Mouse (Mus musculus): ENCODE measurements at regions not wholly inside any gene's neighbourhood (a gene's known extent, or its start where the extent isn't known, plus 50 kb on each side); places are given as distances from the start of the nearest gene placed in this dataset.
A peak's percentile ranks its signal among the peaks of the same experiment; 100 is the strongest.

- Histone ChIP-seq H3K36me3 (ENCODE audit: control insufficient read depth, insufficient read depth, low read length) (no peaks in the 10 kb centered on the region), H3K9ac (ENCODE audit: low read depth, low read length) (no peak overlapping the region), H3K27ac (ENCODE audit: low read length) (no peak overlapping the region), H3K27me3 (replicated peaks; ENCODE audit: control insufficient read depth, insufficient read depth, low read length) (no peaks in the 10 kb centered on the region), H3K4me1 (ENCODE audit: control insufficient read depth, insufficient read depth, low read length) (no peaks in the 10 kb centered on the region), H3K4me2 (ENCODE audit: low read depth, low read length) (no peak overlapping the region), H3K4me3 (ENCODE audit: low read length) (no peak overlapping the region), H3K9me3 (ENCODE audit: control insufficient read depth, low read length) (no peaks in the 10 kb centered on the region)
- WGBS = 84% methylated on average over 3 of the region's 3 CpGs
- no peak for ATAC-seq
These were observed 240.9 kb downstream of the Arl4a start for GRCm38 (mm10) chr12:39796939-39797338.

GRCm38 (mm10) chr12:39785026-39785425, 252.8 kb downstream of the Arl4a start:
- peak; percentile 77 for ATAC-seq
- H3K27me3 ChIP-seq (replicated peaks; ENCODE audit: control insufficient read depth, insufficient read depth, low read length) = no peaks in the 10 kb centered on the region
- WGBS = 60% methylated on average over 3 of the region's 3 CpGs
- H3K4me2 ChIP-seq (ENCODE audit: low read depth, low read length) = no peak overlapping the region
- no peaks in the 10 kb centered on the region for H3K36me3 ChIP-seq (ENCODE audit: control insufficient read depth, insufficient read depth, low read length)
- no peak overlapping the region for H3K4me3 ChIP-seq (ENCODE audit: low read length)
- no peak overlapping the region for H3K27ac ChIP-seq (ENCODE audit: low read length)
- no peak overlapping the region for H3K9ac ChIP-seq (ENCODE audit: low read depth, low read length)
- 0 out of 2 replicates have a peak, but pooled peaks cover 6% of the 10 kb centered on the region for H3K4me1 ChIP-seq (ENCODE audit: control insufficient read depth, insufficient read depth, low read length)
- no peaks in the 10 kb centered on the region for H3K9me3 ChIP-seq (ENCODE audit: control insufficient read depth, low read length)

- Histone ChIP-seq H3K4me3 (ENCODE audit: low read length) (no peak overlapping the region), H3K9ac (ENCODE audit: low read depth, low read length) (no peak overlapping the region), H3K27ac (ENCODE audit: low read length) (no peak overlapping the region), H3K9me3 (ENCODE audit: control insufficient read depth, low read length) (no peaks in the 10 kb centered on the region), H3K4me1 (ENCODE audit: control insufficient read depth, insufficient read depth, low read length) (0 out of 2 replicates have a peak, but pooled peaks cover 6% of the 10 kb centered on the region), H3K4me2 (ENCODE audit: low read depth, low read length) (no peak overlapping the region), H3K36me3 (ENCODE audit: control insufficient read depth, insufficient read depth, low read length) (no peaks in the 10 kb centered on the region), H3K27me3 (replicated peaks; ENCODE audit: control insufficient read depth, insufficient read depth, low read length) (no peaks in the 10 kb centered on the region)
- ATAC-seq = no peak
- 77% methylated on average over 3 of the region's 3 CpGs for WGBS
These were observed 253.3 kb downstream of the Arl4a start for GRCm38 (mm10) chr12:39784532-39784931.

GRCm38 (mm10) chr12:39776173-39776572, 261.7 kb downstream of the Arl4a start:
- 64% methylated on average over 3 of the region's 3 CpGs for WGBS

GRCm38 (mm10) chr12:39766988-39767387, 270.8 kb downstream of the Arl4a start:
- no peaks in the 10 kb centered on the region for H3K27me3 ChIP-seq (replicated peaks; ENCODE audit: control insufficient read depth, insufficient read depth, low read length)
- no peak overlapping the region for H3K27ac ChIP-seq (ENCODE audit: low read length)
- H3K9ac ChIP-seq (ENCODE audit: low read depth, low read length) = no peak overlapping the region
- ATAC-seq = no peak
- WGBS = 83% methylated on average over 11 of the region's 11 CpGs
- no peaks in the 10 kb centered on the region; the same call in 1 of the 2 replicates for H3K4me1 ChIP-seq (ENCODE audit: control insufficient read depth, insufficient read depth, low read length)
- no peak overlapping the region for H3K4me2 ChIP-seq (ENCODE audit: low read depth, low read length)
- H3K4me3 ChIP-seq (ENCODE audit: low read length) = no peak overlapping the region
- no peaks in the 10 kb centered on the region for H3K9me3 ChIP-seq (ENCODE audit: control insufficient read depth, low read length)
- H3K36me3 ChIP-seq (ENCODE audit: control insufficient read depth, insufficient read depth, low read length) = no peaks in the 10 kb centered on the region

More at GRCm38 (mm10) chr12:39776173-39776572, 261.7 kb downstream of the Arl4a start:
- H3K27ac ChIP-seq (ENCODE audit: low read length) = no peak overlapping the region
- H3K4me2 ChIP-seq (ENCODE audit: low read depth, low read length) = no peak overlapping the region
- H3K4me3 ChIP-seq (ENCODE audit: low read length) = no peak overlapping the region
- peak; percentile 94 for ATAC-seq
- H3K9ac ChIP-seq (ENCODE audit: low read depth, low read length) = no peak overlapping the region
- H3K9me3 ChIP-seq (ENCODE audit: control insufficient read depth, low read length) = no peaks in the 10 kb centered on the region
- H3K4me1 ChIP-seq (ENCODE audit: control insufficient read depth, insufficient read depth, low read length) = no peaks in the 10 kb centered on the region
- no peaks in the 10 kb centered on the region for H3K27me3 ChIP-seq (replicated peaks; ENCODE audit: control insufficient read depth, insufficient read depth, low read length)
- H3K36me3 ChIP-seq (ENCODE audit: control insufficient read depth, insufficient read depth, low read length) = no peaks in the 10 kb centered on the region

GRCm38 (mm10) chr12:39763529-39763928, 274.3 kb downstream of the Arl4a start:
- ATAC-seq = peak; percentile 68
- no peak overlapping the region for H3K27ac ChIP-seq (ENCODE audit: low read length)

GRCm38 (mm10) chr12:39761946-39762345, 275.9 kb downstream of the Arl4a start:
- Histone ChIP-seq H3K9me3 (ENCODE audit: control insufficient read depth, low read length) (no peaks in the 10 kb centered on the region), H3K36me3 (ENCODE audit: control insufficient read depth, insufficient read depth, low read length) (no peaks in the 10 kb centered on the region), H3K4me3 (ENCODE audit: low read length) (no peak overlapping the region), H3K4me1 (ENCODE audit: control insufficient read depth, insufficient read depth, low read length) (no peaks in the 10 kb centered on the region; the same call in 1 of the 2 replicates), H3K27ac (ENCODE audit: low read length) (no peak overlapping the region), H3K9ac (ENCODE audit: low read depth, low read length) (no peak overlapping the region), H3K27me3 (replicated peaks; ENCODE audit: control insufficient read depth, insufficient read depth, low read length) (no peaks in the 10 kb centered on the region), H3K4me2 (ENCODE audit: low read depth, low read length) (no peak overlapping the region)
- 50% methylated on average over 5 of the region's 5 CpGs for WGBS
- no peak for ATAC-seq

More at GRCm38 (mm10) chr12:39763529-39763928, 274.3 kb downstream of the Arl4a start:
- 76% methylated on average over 3 of the region's 3 CpGs for WGBS
- no peaks in the 10 kb centered on the region for H3K9me3 ChIP-seq (ENCODE audit: control insufficient read depth, low read length)
- H3K36me3 ChIP-seq (ENCODE audit: control insufficient read depth, insufficient read depth, low read length) = no peaks in the 10 kb centered on the region
- H3K4me3 ChIP-seq (ENCODE audit: low read length) = no peak overlapping the region
- H3K4me2 ChIP-seq (ENCODE audit: low read depth, low read length) = no peak overlapping the region
- no peaks in the 10 kb centered on the region; the same call in 1 of the 2 replicates for H3K4me1 ChIP-seq (ENCODE audit: control insufficient read depth, insufficient read depth, low read length)
- no peak overlapping the region for H3K9ac ChIP-seq (ENCODE audit: low read depth, low read length)
- no peaks in the 10 kb centered on the region for H3K27me3 ChIP-seq (replicated peaks; ENCODE audit: control insufficient read depth, insufficient read depth, low read length)

GRCm38 (mm10) chr12:39761326-39761725, 276.5 kb downstream of the Arl4a start:
- Histone ChIP-seq H3K27me3 (replicated peaks; ENCODE audit: control insufficient read depth, insufficient read depth, low read length) (no peaks in the 10 kb centered on the region), H3K9ac (ENCODE audit: low read depth, low read length) (no peak overlapping the region), H3K4me3 (ENCODE audit: low read length) (no peak overlapping the region), H3K4me2 (ENCODE audit: low read depth, low read length) (no peak overlapping the region), H3K9me3 (ENCODE audit: control insufficient read depth, low read length) (no peaks in the 10 kb centered on the region), H3K4me1 (ENCODE audit: control insufficient read depth, insufficient read depth, low read length) (no peaks in the 10 kb centered on the region; the same call in 1 of the 2 replicates), H3K27ac (ENCODE audit: low read length) (no peak overlapping the region), H3K36me3 (ENCODE audit: control insufficient read depth, insufficient read depth, low read length) (no peaks in the 10 kb centered on the region)
- no peak for ATAC-seq
- WGBS = 56% methylated on average over 1 of the region's 1 CpGs

- no peak for ATAC-seq
- Histone ChIP-seq H3K36me3 (ENCODE audit: control insufficient read depth, insufficient read depth, low read length) (no peaks in the 10 kb centered on the region), H3K9ac (ENCODE audit: low read depth, low read length) (no peak overlapping the region), H3K9me3 (ENCODE audit: control insufficient read depth, low read length) (no peaks in the 10 kb centered on the region), H3K4me1 (ENCODE audit: control insufficient read depth, insufficient read depth, low read length) (no peaks in the 10 kb centered on the region; the same call in 1 of the 2 replicates), H3K27me3 (replicated peaks; ENCODE audit: control insufficient read depth, insufficient read depth, low read length) (no peaks in the 10 kb centered on the region), H3K4me3 (ENCODE audit: low read length) (no peak overlapping the region), H3K4me2 (ENCODE audit: low read depth, low read length) (no peak overlapping the region), H3K27ac (ENCODE audit: low read length) (no peak overlapping the region)
These were observed 279.9 kb downstream of the Arl4a start for GRCm38 (mm10) chr12:39757975-39758374.

GRCm38 (mm10) chr12:39751850-39752249, 286.0 kb downstream of the Arl4a start:
- Histone ChIP-seq H3K4me2 (ENCODE audit: low read depth, low read length) (no peak overlapping the region), H3K27me3 (replicated peaks; ENCODE audit: control insufficient read depth, insufficient read depth, low read length) (no peaks in the 10 kb centered on the region), H3K36me3 (ENCODE audit: control insufficient read depth, insufficient read depth, low read length) (no peaks in the 10 kb centered on the region), H3K9ac (ENCODE audit: low read depth, low read length) (no peak overlapping the region), H3K4me3 (ENCODE audit: low read length) (no peak overlapping the region), H3K4me1 (ENCODE audit: control insufficient read depth, insufficient read depth, low read length) (no peaks in the 10 kb centered on the region), H3K27ac (ENCODE audit: low read length) (no peak overlapping the region), H3K9me3 (ENCODE audit: control insufficient read depth, low read length) (no peaks in the 10 kb centered on the region)
- 86% methylated on average over 5 of the region's 5 CpGs for WGBS
- ATAC-seq = no peak

Measured in intestine, embryonic 16.5 days (tissue).